Mouse (Mus musculus): Measurements from ENCODE around the gene H3f3b. TPM values are rescaled to one million over a fixed set of nuclear protein-coding genes. Genes with fewer than 3 reads are reported as not detected.
"Not testable (repeated sequence)": the region's sequence is repeated elsewhere in the genome, so short reads cannot be mapped to it uniquely, and the experiment has no call there.

The H3f3b gene
- total RNA-seq, 1 experiment from 2014 or later: 997 TPM

GRCm38 (mm10) chr11:116025056-116025845 is 2.5 kb downstream of the H3f3b start:
- no peak for ATAC-seq (replicated peaks in 1 of 2; ENCODE audit: insufficient read depth in 1 of 2, low FRiP score in 2 of 2, low TSS enrichment in 1 of 2, low read depth in 1 of 2, poor library complexity in 2 of 2, severe bottlenecking in 2 of 2)

- peak; percentile 84 to 85 for ATAC-seq (replicated peaks in 1 of 2; ENCODE audit: insufficient read depth in 1 of 2, low FRiP score in 2 of 2, low TSS enrichment in 1 of 2, low read depth in 1 of 2, poor library complexity in 2 of 2, severe bottlenecking in 2 of 2)
Measured at GRCm38 (mm10) chr11:116024356-116024808, 3.4 kb downstream of the H3f3b start.

- ATAC-seq (replicated peaks in 1 of 2; ENCODE audit: insufficient read depth in 1 of 2, low FRiP score in 2 of 2, low TSS enrichment in 1 of 2, low read depth in 1 of 2, poor library complexity in 2 of 2, severe bottlenecking in 2 of 2): peak; percentile 38 to 64
Measured at GRCm38 (mm10) chr11:116023771-116024355, 3.9 kb downstream of the H3f3b start.

GRCm38 (mm10) chr11:116023074-116023770 is 4.5 kb downstream of the H3f3b start:
- ATAC-seq (replicated peaks in 1 of 2; ENCODE audit: insufficient read depth in 1 of 2, low FRiP score in 2 of 2, low TSS enrichment in 1 of 2, low read depth in 1 of 2, poor library complexity in 2 of 2, severe bottlenecking in 2 of 2): not testable (repeated sequence)

GRCm38 (mm10) chr11:116022256-116022780 is 5.4 kb downstream of the H3f3b start:
- no peak for ATAC-seq (replicated peaks in 1 of 2; ENCODE audit: insufficient read depth in 1 of 2, low FRiP score in 2 of 2, low TSS enrichment in 1 of 2, low read depth in 1 of 2, poor library complexity in 2 of 2, severe bottlenecking in 2 of 2)

GRCm38 (mm10) chr11:116021328-116022220 is 6.2 kb downstream of the H3f3b start:
- no peak for ATAC-seq (replicated peaks in 1 of 2; ENCODE audit: insufficient read depth in 1 of 2, low FRiP score in 2 of 2, low TSS enrichment in 1 of 2, low read depth in 1 of 2, poor library complexity in 2 of 2, severe bottlenecking in 2 of 2)

GRCm38 (mm10) chr11:116020519-116020922 is 7.2 kb downstream of the H3f3b start:
- no peak for ATAC-seq (replicated peaks in 1 of 2; ENCODE audit: insufficient read depth in 1 of 2, low FRiP score in 2 of 2, low TSS enrichment in 1 of 2, low read depth in 1 of 2, poor library complexity in 2 of 2, severe bottlenecking in 2 of 2)

- no peak for ATAC-seq (replicated peaks in 1 of 2; ENCODE audit: insufficient read depth in 1 of 2, low FRiP score in 2 of 2, low TSS enrichment in 1 of 2, low read depth in 1 of 2, poor library complexity in 2 of 2, severe bottlenecking in 2 of 2)
Measured at GRCm38 (mm10) chr11:116019976-116020411, 7.8 kb downstream of the H3f3b start.

- no peak for ATAC-seq (replicated peaks in 1 of 2; ENCODE audit: insufficient read depth in 1 of 2, low FRiP score in 2 of 2, low TSS enrichment in 1 of 2, low read depth in 1 of 2, poor library complexity in 2 of 2, severe bottlenecking in 2 of 2)
Measured at GRCm38 (mm10) chr11:116019360-116019791, 8.4 kb downstream of the H3f3b start.

GRCm38 (mm10) chr11:116018867-116019266 is 8.9 kb downstream of the H3f3b start:
- not testable (repeated sequence) for ATAC-seq (replicated peaks in 1 of 2; ENCODE audit: insufficient read depth in 1 of 2, low FRiP score in 2 of 2, low TSS enrichment in 1 of 2, low read depth in 1 of 2, poor library complexity in 2 of 2, severe bottlenecking in 2 of 2)

- peak; percentile 19 to 28 for ATAC-seq (replicated peaks in 1 of 2; ENCODE audit: insufficient read depth in 1 of 2, low FRiP score in 2 of 2, low TSS enrichment in 1 of 2, low read depth in 1 of 2, poor library complexity in 2 of 2, severe bottlenecking in 2 of 2)
Measured at GRCm38 (mm10) chr11:116018106-116018505, 9.7 kb downstream of the H3f3b start.

GRCm38 (mm10) chr11:116014821-116015220 is 12.9 kb downstream of the H3f3b start:
- ATAC-seq (replicated peaks in 1 of 2; ENCODE audit: insufficient read depth in 1 of 2, low FRiP score in 2 of 2, low TSS enrichment in 1 of 2, low read depth in 1 of 2, poor library complexity in 2 of 2, severe bottlenecking in 2 of 2): no peak

GRCm38 (mm10) chr11:116012262-116012947 is 15.4 kb downstream of the H3f3b start, which contains the start of gene Galk1:
Gene Galk1 (minus strand): TSS chr11:116012719.
- ATAC-seq (replicated peaks in 1 of 2; ENCODE audit: insufficient read depth in 1 of 2, low FRiP score in 2 of 2, low TSS enrichment in 1 of 2, low read depth in 1 of 2, poor library complexity in 2 of 2, severe bottlenecking in 2 of 2): peak; percentile 73 to 79

- no peak for ATAC-seq (replicated peaks in 1 of 2; ENCODE audit: insufficient read depth in 1 of 2, low FRiP score in 2 of 2, low TSS enrichment in 1 of 2, low read depth in 1 of 2, poor library complexity in 2 of 2, severe bottlenecking in 2 of 2)
Measured at GRCm38 (mm10) chr11:116011529-116012261, 16.1 kb downstream of the H3f3b start.

- ATAC-seq (replicated peaks in 1 of 2; ENCODE audit: insufficient read depth in 1 of 2, low FRiP score in 2 of 2, low TSS enrichment in 1 of 2, low read depth in 1 of 2, poor library complexity in 2 of 2, severe bottlenecking in 2 of 2): no peak
Measured at GRCm38 (mm10) chr11:116010948-116011347, 16.8 kb downstream of the H3f3b start.

GRCm38 (mm10) chr11:116010146-116010545 is 17.6 kb downstream of the H3f3b start:
- ATAC-seq (replicated peaks in 1 of 2; ENCODE audit: insufficient read depth in 1 of 2, low FRiP score in 2 of 2, low TSS enrichment in 1 of 2, low read depth in 1 of 2, poor library complexity in 2 of 2, severe bottlenecking in 2 of 2): no peak
